Mouse (Mus musculus) kidney, adult 8-10 months (tissue): ENCODE measurements around the gene Tmem80.

Experiments
- DNase-seq, 2 experiments: peaks; one replicate each; pipeline ENCODE4 v3.0.0; 2022

Gene Tmem80

GRCm38 (mm10) chr7:141327469-141328372, at the start of gene Tmem80, which contains the start of gene Deaf1:
Gene Tmem80, plus strand, starts transcription at chr7:141327739.
Gene Deaf1, minus strand, starts transcription at chr7:141327690.
- DNase-seq = peak; percentile 99 to 100

DNA sequence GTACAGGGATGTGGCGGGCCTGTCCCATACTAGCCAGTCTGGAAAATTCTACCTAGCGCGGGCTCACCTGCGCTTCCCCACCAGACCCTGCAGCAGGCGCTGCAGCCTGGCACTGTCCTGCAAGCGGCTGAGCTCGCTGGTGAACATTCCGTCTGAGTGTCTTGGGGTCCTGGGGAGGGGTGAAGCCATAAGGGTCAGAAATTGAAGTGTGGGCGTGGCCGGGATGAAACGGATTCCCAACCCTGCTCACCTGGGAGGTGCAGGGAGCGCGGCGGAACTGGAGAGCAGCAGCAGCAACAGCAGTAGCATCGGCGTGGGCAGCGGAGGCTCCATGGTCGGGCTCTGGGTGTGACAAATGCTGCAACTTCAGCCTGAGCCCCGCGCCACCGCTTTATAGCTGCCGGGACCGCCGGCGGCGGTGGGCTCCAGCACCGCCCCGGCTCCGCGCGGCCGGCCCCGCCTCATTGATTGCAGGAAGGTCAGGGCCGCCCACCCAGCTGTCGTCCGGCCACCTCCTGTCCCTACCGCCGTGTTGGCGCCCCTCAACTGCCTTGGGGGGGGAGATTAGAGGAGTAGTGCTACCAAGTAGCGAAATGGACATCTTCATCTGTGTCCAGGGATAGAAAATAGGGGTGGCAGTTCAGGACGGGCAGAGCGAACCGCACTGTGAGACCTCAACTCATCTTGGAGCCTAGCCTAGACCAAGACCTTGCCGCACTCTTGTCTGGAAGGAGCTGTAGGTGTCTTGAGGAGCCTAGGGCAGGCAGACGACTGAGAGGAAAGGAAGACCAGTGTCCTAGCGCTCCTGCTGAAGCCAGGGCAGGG, 48.6 kb upstream of the Tmem80 start, which contains the start of gene Sct:
Gene Sct (minus strand): TSS at position 368 of the 825 bp plus-strand sequence.
- DNase-seq = peak in 1 of 2 experiments; percentile 38

- peak in 1 of 2 experiments; percentile 55 for DNase-seq
Measured at GRCm38 (mm10) chr7:141281442-141281841, 46.1 kb upstream of the Tmem80 start.

DNA sequence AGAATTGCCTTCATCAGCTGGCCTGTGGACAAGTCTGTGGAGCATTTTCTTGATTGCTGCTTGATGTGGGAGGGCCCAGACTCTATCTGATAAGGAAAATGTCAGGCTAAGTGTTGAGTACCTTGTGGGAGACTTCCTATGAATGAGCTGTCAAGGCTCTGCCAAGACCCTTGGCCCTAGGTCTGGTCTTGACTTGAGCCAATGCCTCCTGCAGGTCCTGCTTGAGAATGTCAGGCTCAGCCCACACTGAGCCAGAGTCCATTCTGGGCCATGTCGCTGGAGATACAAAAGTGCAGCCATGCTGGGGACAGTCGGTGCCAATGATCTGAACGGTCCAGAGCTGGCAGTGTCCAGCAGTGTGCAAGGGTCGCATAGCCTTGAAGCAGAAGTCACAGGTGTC, 44.8 kb upstream of the Tmem80 start:
- DNase-seq = no peak

DNA sequence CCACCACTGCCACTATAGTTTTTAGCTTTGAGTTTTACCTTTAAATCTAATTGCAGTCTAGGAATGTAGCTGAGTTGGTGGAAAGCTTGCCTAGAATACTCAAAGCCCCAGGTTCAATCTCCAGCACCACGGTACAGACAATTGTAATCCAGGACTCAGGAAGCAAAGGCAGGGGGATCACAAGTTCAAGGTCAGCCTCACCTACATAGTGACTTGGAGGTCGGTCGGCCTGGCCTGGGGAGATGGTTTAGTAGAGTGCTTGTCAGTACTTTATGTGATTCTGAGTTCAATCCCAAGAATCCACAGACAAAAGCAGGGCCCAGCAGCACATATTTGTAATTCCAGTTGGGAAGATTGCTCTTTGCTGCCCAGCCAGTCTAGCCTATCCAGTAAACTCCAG, 39.5 kb upstream of the Tmem80 start:
- no peak for DNase-seq

DNA sequence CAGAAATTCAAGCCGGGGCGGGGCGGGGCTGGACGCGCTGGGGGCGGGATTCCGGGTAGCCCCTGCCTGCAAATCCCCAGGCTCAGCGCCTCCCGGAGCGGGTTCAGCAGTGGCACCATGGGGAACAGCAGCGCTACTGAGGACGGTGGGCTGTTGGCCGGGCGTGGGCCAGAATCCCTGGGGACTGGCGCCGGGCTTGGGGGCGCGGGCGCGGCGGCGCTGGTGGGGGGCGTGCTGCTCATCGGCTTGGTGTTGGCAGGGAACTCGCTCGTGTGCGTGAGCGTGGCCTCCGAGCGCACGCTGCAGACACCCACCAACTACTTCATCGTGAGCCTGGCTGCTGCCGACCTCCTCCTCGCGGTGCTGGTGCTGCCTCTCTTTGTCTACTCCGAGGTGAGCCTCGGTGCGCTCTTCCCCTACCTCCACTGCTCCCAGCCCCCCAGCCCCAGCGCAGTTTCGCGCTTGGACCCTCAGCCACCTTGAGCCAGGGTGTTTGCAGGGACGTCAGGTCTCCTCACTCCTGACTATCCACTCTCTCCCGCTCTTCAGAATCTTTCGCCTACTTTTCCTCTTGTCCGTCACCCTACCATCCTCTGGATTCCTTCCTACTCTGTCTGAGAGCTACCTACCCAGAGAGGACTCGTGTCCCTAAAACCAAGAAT, 35.5 kb upstream of the Tmem80 start, which contains the start of gene Drd4:
Gene Drd4 (plus strand): TSS at position 86 of the 662 bp plus-strand sequence.
- no peak for DNase-seq

DNA sequence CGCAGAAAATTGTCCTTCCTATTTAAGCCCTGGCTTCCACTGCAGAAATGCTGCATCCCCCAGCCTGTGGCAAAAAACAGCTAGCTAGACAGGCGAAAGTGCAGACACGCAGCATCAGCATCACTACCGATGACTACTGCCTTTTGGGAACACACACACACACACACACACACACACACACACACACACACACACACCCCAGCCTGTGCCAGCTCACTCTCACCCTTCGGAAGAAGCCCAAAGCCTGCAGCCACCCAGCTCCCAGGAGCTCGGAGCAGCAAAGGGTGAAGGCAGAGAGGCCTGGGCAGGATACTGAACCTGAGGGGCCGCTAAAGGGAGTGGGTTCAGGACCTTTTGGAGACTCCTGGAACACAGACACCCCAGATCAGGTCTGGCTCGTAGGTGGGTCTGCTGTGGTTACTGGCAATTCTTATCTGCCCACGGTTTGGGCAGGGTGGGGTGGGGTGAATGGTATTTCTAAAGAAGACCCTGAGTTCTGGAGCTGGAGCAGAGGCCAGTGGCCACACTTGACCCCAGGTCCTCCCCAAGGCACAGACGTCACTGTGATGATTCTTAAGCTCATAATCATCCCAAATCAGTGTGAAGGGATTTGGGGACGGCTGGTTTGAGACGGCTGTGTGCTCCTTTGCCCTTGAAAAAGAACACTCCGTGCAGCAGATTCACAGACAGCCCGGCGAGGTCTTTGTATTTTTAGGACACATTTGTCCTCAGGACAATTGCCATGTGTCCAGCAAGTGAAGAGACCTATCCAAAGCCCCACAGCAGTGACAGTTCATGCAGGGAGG, 34.8 kb upstream of the Tmem80 start:
- DNase-seq = no peak

DNA sequence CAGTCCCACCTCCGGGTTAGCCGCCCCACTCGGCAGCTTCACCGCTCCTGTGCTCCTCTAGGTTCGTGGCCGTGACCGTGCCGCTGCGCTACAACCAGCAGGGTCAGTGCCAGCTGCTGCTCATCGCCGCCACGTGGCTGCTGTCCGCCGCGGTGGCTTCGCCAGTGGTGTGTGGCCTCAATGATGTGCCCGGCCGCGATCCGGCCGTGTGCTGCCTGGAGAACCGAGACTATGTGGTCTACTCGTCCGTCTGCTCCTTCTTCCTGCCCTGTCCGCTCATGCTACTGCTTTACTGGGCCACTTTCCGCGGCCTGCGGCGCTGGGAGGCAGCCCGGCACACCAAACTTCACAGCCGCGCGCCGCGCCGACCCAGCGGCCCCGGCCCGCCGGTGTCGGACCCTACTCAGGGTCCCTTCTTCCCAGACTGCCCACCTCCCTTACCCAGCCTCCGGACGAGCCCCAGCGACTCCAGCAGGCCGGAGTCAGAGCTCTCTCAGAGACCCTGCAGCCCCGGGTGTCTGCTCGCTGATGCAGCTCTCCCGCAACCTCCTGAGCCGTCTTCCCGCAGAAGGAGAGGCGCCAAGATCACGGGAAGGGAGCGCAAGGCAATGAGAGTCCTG, 33.6 kb upstream of the Tmem80 start:
- no peak for DNase-seq

DNA sequence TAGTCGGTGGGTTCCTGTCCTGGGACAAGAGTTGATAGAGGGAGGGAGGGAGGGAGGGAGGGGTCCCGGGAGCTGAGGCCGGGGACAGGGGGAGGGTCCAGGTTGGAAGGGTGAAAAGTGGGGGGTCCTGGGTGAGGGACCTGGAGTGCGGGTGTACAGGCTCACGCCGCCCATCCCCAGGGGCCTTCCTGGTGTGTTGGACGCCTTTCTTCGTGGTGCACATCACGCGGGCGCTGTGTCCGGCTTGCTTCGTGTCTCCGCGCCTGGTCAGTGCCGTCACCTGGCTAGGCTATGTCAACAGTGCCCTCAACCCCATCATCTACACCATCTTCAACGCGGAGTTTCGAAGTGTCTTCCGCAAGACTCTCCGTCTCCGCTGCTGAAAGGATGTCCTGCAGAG, 33.1 kb upstream of the Tmem80 start:
- no peak for DNase-seq

DNA sequence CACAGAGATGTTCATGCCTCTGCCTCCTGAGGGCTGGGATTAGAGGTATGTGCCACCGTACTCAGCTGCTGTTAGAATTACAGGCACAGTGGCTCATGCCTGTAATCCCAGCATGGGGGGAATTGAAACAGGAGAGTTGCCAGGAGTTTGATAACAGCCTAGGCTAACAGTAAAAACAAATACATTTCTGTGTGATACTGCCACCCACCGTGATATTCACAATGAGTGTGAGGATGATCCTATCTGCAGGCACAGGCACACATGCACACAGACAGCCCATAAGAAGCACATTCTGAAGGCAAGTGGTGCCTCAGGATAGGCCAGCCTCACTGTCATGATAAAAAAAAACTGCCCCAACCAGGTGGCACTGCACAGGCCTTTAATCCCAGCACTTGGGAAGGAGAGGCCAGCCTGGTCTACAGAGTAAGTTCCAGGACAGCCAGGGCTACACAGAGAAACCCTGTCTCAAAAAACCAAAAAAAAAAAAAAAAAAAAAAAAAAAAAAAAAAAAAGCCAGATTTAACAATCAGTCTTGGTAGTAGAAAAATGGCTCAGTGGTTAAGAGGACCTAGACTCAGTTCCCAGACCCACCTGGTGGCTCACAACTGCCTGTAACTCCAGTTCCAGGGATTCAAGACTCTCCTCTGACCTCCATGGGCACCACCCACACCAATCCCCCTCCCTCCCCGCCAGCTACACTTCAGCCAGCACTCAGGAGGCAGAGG, 29.5 kb upstream of the Tmem80 start:
- no peak for DNase-seq

DNA sequence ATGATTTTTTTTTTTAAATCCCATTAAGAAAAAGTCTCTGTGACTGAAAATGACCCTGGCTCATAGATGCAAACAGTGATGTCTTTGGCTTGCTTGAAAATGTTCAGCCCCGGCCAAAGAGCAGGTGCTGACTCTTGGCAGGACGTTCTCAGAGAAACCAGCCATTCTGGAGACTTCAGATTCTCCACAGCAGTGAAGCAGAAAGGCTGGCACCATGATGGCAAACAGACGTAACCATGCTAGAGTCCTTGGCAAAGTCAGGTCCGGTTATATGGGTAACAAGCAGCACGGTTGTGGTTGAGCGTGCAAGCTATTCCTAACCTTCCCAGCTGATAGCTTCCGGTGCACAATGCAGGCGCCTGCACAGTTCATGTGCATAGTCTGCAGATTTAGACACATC, 28.4 kb upstream of the Tmem80 start:
- no peak for DNase-seq

DNA sequence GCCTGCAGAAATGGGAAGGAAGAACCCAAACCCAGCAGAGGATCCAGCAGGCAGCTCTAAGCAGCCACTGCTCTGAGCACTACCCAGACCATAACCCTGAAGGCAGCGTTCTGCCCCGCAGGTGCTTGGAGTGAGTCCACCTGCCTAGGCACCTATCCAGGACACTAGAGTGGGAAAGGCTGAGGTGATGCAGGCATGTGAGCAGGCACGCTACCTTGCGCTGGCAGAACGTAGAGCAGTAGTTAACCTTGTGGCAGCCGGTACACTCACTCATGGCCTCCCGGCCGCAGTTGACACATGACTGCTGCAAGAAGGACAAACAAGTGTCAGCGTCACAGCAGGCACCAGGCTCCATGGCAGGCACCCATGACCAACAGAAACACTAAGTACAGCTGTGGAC, 26.2 kb upstream of the Tmem80 start:
- peak; percentile 43 to 54 for DNase-seq

GRCm38 (mm10) chr7:141302702-141303268, 24.8 kb upstream of the Tmem80 start:
- peak; percentile 25 to 31 for DNase-seq

DNA sequence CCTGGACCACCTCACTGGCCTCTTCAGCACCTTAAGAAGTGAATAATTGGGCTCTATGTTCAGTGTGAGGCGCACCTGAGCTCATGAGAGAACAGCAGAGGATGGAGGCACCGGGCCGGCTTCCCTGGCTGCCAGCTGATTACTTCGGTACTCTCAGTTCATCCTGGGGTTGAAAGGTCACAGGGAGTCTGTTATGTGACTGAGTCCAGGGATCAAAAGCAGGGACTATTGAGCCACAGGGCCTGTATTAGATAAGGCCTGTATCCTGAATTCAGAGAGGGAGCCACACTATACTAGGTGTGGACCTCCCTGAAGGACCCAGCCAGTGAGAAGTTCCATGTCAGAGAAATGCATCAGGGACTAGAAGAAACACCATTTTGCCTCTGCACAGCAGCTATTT, 23.0 kb upstream of the Tmem80 start:
- no peak for DNase-seq

DNA sequence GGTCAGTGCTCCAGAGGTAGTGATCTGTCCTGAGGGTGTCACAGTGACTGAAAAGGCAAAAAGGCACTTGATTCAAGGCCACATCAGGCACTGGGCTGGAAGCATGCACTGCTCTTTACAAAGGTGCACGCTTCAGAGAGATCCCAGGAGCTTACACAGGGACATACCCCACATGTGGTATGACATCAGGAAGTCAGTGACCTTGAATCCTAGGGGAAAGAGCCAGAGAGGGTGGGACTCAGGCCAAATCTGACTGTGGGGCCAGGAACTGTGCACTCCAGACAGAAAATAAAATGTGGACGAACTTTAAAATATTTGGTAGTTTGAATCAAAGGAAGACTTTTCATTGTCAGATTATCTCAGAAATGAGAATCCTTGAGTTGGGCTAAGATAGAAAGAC, 13.1 kb upstream of the Tmem80 start:
- no peak for DNase-seq

DNA sequence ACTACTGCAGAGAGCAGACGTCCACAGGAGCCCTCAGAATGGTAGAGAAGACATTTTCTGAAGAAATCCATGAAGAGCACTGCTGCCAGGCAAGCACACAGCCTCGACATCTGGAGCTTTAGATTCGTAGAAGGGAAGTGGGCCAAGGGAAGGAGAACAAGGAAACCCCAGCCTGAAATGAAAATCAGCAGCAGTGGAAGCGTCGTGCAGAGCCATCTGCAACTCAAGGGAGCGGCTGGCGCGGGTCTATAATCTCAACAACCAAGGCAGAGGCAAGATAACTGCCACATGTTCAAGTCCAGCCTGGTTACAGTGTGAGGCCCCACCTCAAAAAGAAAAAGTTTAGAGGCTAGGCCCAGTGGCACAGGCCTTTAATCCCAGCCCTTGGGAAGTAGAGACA, 12.5 kb upstream of the Tmem80 start:
- DNase-seq = no peak

GRCm38 (mm10) chr7:141315974-141316373, 11.6 kb upstream of the Tmem80 start:
- peak; percentile 86 to 90 for DNase-seq

- DNase-seq = no peak
Measured at GRCm38 (mm10) chr7:141317619-141318132, 9.9 kb upstream of the Tmem80 start.

DNA sequence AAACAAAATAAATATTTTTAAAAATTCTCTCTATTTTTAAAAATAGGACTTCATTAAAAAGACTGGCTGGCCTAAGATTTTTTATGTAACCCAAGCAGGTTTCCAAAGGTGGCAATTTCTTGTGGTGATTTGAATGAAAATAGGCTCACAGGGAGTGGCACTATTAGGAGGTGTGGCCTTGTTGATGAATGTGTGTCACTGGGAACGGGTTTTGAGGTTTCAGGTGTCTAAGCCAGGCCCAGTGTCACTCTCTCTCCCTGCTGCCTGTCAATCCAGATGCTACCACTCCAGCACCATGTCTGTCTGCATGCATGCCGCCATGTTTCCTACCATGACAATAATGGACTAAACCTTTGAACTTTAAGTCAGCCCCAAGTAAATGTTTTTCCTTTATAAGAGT, 8.1 kb upstream of the Tmem80 start:
- no peak for DNase-seq

GRCm38 (mm10) chr7:141324686-141325085, 2.9 kb upstream of the Tmem80 start:
- DNase-seq = peak; percentile 44 to 49
